Mouse (Mus musculus) erythroid progenitor cell, adult 5-6 weeks (primary cell): Measurements from ENCODE around the gene Prm3. TPM values are rescaled to one million over a fixed set of nuclear protein-coding genes. Genes with fewer than 3 reads are reported as not detected.

Experiments used
- ATAC-seq: replicated peaks from 2 replicates; pipeline ENCODE4 v1.8.0; 2016; ENCODE audit warnings: moderate number of reproducible peaks, mild to moderate bottlenecking, moderate TSS enrichment, inconsistent platforms; ENCODE audit not compliant: poor library complexity, low FRiP score, severe bottlenecking
- total RNA-seq, 2 experiments: library from RNA; stranded (forward) in 1 of 2; stranded (reverse) in 1 of 2; fragments of 150-400 nt in 1 of 2; fragments of 186-747, 209-891 nt in 1 of 2; gene quantifications; 2 replicates each; pipeline versions ENCODE4 v1.2.3 to v1.2.4; 2015 to 2017; ENCODE audit warnings: low replicate concordance in 2 of 2

Prm3 gene
- total RNA-seq (2015; ENCODE audit: low replicate concordance) (not detected in 2 replicates), total RNA-seq (2017; ENCODE audit: low replicate concordance) (not detected in 2 replicates)

- no peak for ATAC-seq
These were observed at the start of gene Prm3 for GRCm38 (mm10) chr16:10790702-10791101. Gene Prm3, minus strand, starts transcription at chr16:10790914.

- ATAC-seq = no peak
These were observed 49.3 kb upstream of the Prm3 start for GRCm38 (mm10) chr16:10840018-10840417.

- ATAC-seq = no peak
These were observed 48.0 kb upstream of the Prm3 start for GRCm38 (mm10) chr16:10838487-10839245.

GRCm38 (mm10) chr16:10837903-10838302 is 47.2 kb upstream of the Prm3 start:
- no peak for ATAC-seq

GRCm38 (mm10) chr16:10837250-10837649 is 46.5 kb upstream of the Prm3 start:
- no peak for ATAC-seq

- ATAC-seq = no peak
These were observed 45.7 kb upstream of the Prm3 start for GRCm38 (mm10) chr16:10836388-10836787.

- ATAC-seq = peak; percentile 96
These were observed 44.3 kb upstream of the Prm3 start, which contains the start of gene Rmi2 for GRCm38 (mm10) chr16:10834911-10835587. Gene Rmi2, plus strand, starts transcription at chr16:10835059.

- 0 out of 2 replicates have a peak, but pooled peaks have one; percentile 25 for ATAC-seq
These were observed 43.8 kb upstream of the Prm3 start for GRCm38 (mm10) chr16:10834542-10834910.

GRCm38 (mm10) chr16:10828461-10828805 is 37.7 kb upstream of the Prm3 start:
- ATAC-seq = no peak

GRCm38 (mm10) chr16:10827766-10828460 is 37.2 kb upstream of the Prm3 start:
- no peak for ATAC-seq

- ATAC-seq = no peak
These were observed 36.6 kb upstream of the Prm3 start for GRCm38 (mm10) chr16:10827269-10827668.

GRCm38 (mm10) chr16:10825840-10826239 is 35.1 kb upstream of the Prm3 start:
- no peak for ATAC-seq

GRCm38 (mm10) chr16:10824536-10824935 is 33.8 kb upstream of the Prm3 start:
- no peak for ATAC-seq

- no peak for ATAC-seq
These were observed 30.7 kb upstream of the Prm3 start for GRCm38 (mm10) chr16:10821387-10821786.

GRCm38 (mm10) chr16:10819966-10820365 is 29.3 kb upstream of the Prm3 start:
- ATAC-seq = no peak

GRCm38 (mm10) chr16:10818579-10819135 is 27.9 kb upstream of the Prm3 start:
- no peak for ATAC-seq

- no peak for ATAC-seq
These were observed 24.1 kb upstream of the Prm3 start for GRCm38 (mm10) chr16:10814864-10815263.

GRCm38 (mm10) chr16:10813726-10814125 is 23.0 kb upstream of the Prm3 start:
- no peak for ATAC-seq

GRCm38 (mm10) chr16:10812865-10813371 is 22.2 kb upstream of the Prm3 start, which contains the start of gene Gm11172:
Gene Gm11172, plus strand, starts transcription at chr16:10812915.
- ATAC-seq = no peak

- no peak for ATAC-seq
These were observed 19.7 kb upstream of the Prm3 start for GRCm38 (mm10) chr16:10810376-10810775.
